Mouse (Mus musculus): ENCODE measurements around the gene Gm17019.
"Not testable (repeated sequence)": the region's sequence is repeated elsewhere in the genome, so short reads cannot be mapped to it uniquely, and the experiment has no call there.

DNA sequence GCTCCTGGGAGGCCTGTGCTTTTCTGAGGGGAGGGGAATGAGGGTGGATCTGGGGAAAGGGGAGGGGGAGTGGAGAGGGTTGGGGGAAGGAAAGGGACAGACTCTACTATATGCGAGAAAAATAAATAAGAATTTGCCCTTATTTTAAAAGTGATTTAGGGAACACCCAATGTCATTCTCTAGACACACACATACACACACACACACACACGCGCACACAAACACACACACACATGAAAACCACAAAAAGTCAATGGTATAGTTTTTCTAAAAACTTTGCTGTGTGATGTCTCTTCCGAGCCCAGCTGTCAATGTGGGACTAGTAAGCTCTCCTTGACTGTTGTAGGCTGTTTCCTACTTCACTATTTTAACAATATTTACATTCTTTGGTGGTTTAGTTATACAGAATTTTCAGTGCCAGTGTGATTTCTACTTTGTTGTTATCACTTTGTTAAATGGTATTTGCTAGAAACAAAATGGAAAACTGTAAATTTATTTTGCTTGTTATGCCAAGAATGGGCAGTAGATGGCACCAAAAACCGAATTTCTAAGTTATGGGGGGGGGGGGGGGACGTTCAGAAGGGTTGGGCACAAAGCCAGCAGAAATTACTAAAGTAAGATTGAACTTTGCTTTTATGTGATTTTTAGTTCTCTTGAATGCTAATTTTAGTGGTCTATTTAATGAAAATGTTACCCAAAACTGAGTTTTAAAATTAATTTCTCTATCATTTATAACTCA, 46.0 kb downstream of the Gm17019 start:
- TF ChIP-seq GATA1 (IDR thresholded peaks at IDR 0.05; ENCODE audit: borderline replicate concordance, low read length); FLI1 (IDR thresholded peaks at IDR 0.05; ENCODE audit: low read length): not testable (repeated sequence)

Data from megakaryocyte, embryonic 14.5 days (primary cell).